Mouse (Mus musculus) monocyte, adult 5-6 weeks (primary cell): Measurements from ENCODE around the gene Crispld2. TPM values are rescaled to one million over a fixed set of nuclear protein-coding genes. Genes with fewer than 3 reads are reported as not detected.
A peak's percentile ranks its signal among the peaks of the same experiment; 100 is the strongest.

ENCODE experiments used
- ATAC-seq: fragments of 153-309, 156-312 bp; replicated peaks from 2 replicates; pipeline ENCODE4 v1.8.0; 2017; ENCODE audit warnings: mild to moderate bottlenecking; ENCODE audit not compliant: low TSS enrichment, insufficient number of reproducible peaks, severe bottlenecking, poor library complexity, low FRiP score
- total RNA-seq: library from RNA; stranded (forward); fragments of 200-1000, 200-491, 200-594 nt; gene quantifications from 3 replicates; pipeline ENCODE4 v1.2.3, GENCODE M21; 2017

Crispld2 gene
- total RNA-seq, 1 experiment from 2014 or later: not detected

DNA sequence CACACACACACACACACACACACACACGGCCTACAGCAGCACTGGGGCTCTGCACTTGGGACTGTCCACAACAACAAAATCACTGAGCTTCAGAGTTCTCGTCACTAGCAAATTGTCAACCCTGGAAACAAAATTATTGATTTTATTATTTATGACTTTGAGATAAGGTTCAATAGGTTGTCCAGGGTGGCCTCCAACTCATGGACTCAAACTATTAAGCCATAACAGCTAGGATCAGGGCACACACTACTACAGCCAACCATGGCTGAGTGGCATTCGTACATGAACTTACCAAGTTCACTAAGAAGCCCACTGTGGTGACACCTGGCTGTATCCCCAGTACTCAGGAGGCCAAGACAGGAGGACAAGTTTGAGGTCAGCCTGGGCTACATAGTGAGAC, 100.9 kb downstream of the Crispld2 start:
- ATAC-seq: no peak

GRCm38 (mm10) chr8:120094801-120095200, 102.6 kb downstream of the Crispld2 start:
- no peak for ATAC-seq

DNA sequence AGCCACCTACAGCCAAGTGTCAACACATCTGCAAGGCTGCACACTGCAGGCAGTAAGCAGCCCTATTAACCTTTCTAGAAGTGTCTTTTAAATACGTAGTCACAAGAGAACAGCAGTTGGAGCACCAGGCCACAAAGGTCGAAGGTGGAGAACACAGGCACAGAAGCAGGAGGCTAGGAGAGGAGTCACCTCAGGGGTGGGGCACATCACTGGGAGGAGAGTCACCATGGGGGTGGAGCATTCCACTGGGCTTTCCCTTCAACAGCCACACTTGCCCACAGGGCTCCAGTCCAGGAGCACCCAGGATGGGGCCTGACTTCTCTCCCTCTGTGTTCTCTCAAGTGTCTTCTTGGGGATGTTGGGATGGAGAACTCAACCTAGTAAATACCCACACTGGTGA, 104.2 kb downstream of the Crispld2 start:
- no peak for ATAC-seq

- ATAC-seq: no peak
These were observed 108.3 kb downstream of the Crispld2 start for GRCm38 (mm10) chr8:120100388-120101067.

DNA sequence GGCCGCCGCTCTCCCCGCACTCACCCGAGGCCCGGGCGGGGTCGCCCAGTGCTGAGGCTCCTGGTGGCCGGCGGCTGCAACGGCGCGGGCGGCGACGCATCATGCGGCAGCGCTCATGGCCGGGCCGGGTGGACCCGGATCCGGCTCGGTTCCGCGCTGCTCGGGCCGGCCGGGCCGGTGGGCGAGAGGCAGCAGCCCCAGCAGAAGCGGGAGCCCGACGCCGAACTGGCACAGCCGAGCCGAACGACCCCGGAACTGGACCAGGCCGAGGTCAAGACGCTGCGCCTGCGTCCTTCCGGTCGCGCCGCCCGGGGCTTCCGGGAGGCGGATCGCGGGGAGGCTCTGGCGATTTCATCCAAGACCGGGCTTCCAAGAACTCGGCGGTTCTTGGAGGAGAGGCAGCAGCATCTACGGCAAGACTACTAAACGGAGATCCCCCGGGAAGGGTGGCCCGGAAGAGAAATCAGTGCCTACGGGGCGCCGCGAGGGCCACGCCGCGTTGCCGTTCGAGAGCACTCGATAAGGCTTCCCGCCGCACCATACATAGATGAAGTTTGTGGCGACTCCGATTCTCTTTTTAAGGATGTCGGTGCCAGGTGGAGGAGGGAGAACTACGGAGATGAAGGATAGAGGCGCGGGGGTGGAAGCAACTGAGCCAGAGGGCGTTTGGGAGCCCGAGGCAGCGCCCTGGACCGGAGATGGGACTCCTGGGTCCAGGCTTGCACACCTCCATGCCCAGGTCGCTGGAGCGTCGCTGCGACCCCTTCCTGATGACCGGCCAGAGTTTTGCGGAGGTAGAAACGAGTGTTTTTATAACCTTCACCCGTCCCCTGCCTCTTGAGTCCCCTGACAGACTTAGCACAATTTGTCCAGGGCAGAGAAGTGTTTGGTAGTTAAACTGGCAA, 109.1 kb downstream of the Crispld2 start, which contains the start of gene Zdhhc7:
Gene Zdhhc7, minus strand, starts transcription at position 415 of the 905 bp plus-strand sequence.
- peak; percentile 49 for ATAC-seq

Other genes with a start within 250 kb of the Crispld2 start
- gene Tldc1, start 214.0 kb upstream of the Crispld2 start, total RNA-seq: 2.2 to 8.0 TPM (median 3.8 TPM) in 3 replicates
- gene Cotl1, start 151.9 kb upstream of the Crispld2 start, total RNA-seq: 289 to 324 TPM (median 310 TPM) in 3 replicates
- gene Klhl36, start 130.2 kb upstream of the Crispld2 start, total RNA-seq: 8.5 to 16.5 TPM (median 14.2 TPM) in 3 replicates
- gene Usp10, start 82.1 kb upstream of the Crispld2 start, total RNA-seq: 27.0 to 27.9 TPM (median 27.1 TPM) in 3 replicates
- gene Gm20388, start 81.6 kb upstream of the Crispld2 start, total RNA-seq: 10.0 to 63.8 TPM (median 16.1 TPM) in 3 replicates
- 24.9 to 42.9 TPM (median 27.3 TPM) in 3 replicates for gene Zdhhc7, start 109.0 kb downstream of the Crispld2 start, total RNA-seq
- gene 6430548M08Rik, start 121.7 kb downstream of the Crispld2 start, total RNA-seq: 101 to 149 TPM (median 129 TPM) in 3 replicates
- gene Fam92b, start 185.0 kb downstream of the Crispld2 start, total RNA-seq: not detected in 3 replicates
- 9.9 to 23.3 TPM (median 10.5 TPM) in 3 replicates for gene Gse1, start 236.0 kb downstream of the Crispld2 start, total RNA-seq